Mouse (Mus musculus): ENCODE measurements around the gene Ing2.

GRCm38 (mm10) chr8:47663201-47663600, 12.2 kb downstream of the Ing2 start:
- TF ChIP-seq CTCF (IDR thresholded peaks at IDR 0.05) (no peak), EP300 (IDR thresholded peaks at IDR 0.05) (0 out of 2 replicates have a peak, but pooled peaks have one; percentile 29)

Measured in lung, postnatal 0 days (tissue).